Mouse (Mus musculus) retina, embryonic 14.5 days (tissue): ENCODE measurements around the gene Lats2.
"Not testable (repeated sequence)": the region's sequence is repeated elsewhere in the genome, so short reads cannot be mapped to it uniquely, and the experiment has no call there.

Experiments used
- DNase-seq: peaks from one replicate; pipeline ENCODE4 v3.0.0-alpha.2; 2015; ENCODE audit warnings: low spot score

Gene Lats2

DNA sequence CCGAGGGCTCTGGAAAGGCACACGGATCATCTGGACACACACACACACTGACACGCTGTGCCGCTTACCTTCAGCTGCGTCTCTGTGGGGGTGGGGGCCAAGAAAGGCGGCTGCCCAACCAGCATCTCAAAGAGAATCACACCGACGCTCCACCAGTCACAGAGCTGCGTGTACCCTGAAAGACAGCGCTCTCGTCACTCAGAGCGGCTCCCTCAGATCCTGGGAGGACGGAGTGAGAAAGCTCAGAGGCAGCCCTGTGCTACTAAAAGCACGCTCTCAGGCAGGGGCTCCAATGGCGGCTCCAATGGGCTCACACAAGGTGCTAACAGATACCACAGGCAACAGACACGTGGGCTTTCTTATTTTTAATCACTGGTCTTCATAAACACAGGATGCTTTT, 63.9 kb downstream of the Lats2 start:
- no peak for DNase-seq

- DNase-seq = no peak
Observed at GRCm38 (mm10) chr14:57692517-57693130, 65.6 kb downstream of the Lats2 start.

GRCm38 (mm10) chr14:57691316-57691715, 66.9 kb downstream of the Lats2 start:
- no peak for DNase-seq

- DNase-seq = no peak
Observed at GRCm38 (mm10) chr14:57690681-57691080, 67.5 kb downstream of the Lats2 start.

DNA sequence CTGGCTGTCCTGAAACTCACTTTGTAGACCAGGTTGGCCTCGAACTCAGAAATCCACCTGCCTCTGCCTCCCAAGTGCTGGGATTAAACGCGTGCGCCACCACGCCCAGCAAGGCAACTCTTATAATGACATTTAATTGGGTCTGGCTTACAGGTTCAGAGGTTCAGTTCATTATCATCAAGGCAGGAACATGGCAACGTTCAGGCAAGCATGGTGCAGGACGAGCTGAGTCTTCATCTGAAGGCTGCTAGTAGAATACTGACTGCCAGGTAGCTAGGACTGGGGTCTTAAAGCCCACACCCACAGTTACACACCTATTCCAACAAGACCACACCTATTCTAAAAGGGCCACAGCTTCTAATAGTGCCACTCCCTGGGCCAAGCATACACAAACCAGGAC, 70.1 kb downstream of the Lats2 start:
- not testable (repeated sequence) for DNase-seq

- no peak for DNase-seq
Observed at GRCm38 (mm10) chr14:57687441-57687840, 70.7 kb downstream of the Lats2 start.

- DNase-seq = no peak
Observed at GRCm38 (mm10) chr14:57686647-57687046, 71.5 kb downstream of the Lats2 start.

GRCm38 (mm10) chr14:57684579-57684978, 73.6 kb downstream of the Lats2 start:
- DNase-seq = peak; percentile 69

GRCm38 (mm10) chr14:57682751-57683150, 75.4 kb downstream of the Lats2 start:
- no peak for DNase-seq

DNA sequence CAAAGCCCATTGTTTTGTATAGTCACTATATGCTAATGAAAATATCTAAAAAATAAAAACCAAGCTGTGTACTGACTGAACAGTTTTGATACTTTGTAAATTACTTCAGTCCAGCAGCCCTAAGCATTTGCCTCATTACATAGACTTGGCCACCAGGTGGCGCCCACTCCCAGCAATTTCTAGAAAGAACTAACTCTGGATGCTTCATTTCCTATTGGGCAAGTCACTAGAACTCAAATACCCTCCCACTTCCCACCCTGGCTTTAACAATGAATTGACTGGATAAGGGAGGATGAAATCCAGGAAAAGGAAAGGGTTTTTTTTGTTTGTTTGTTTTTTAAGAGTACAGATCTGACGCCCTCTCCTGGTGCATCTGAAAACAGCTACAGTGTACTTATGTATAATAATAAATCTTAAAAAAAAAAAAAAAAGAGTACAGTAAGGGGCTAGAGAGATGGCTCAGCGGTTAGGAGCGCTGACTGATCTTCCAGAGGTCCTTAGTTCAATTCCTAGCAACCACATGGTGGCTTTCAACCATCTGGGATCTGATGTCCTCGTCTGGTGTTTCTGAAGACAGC, 78.1 kb downstream of the Lats2 start:
- DNase-seq = peak; percentile 94

DNA sequence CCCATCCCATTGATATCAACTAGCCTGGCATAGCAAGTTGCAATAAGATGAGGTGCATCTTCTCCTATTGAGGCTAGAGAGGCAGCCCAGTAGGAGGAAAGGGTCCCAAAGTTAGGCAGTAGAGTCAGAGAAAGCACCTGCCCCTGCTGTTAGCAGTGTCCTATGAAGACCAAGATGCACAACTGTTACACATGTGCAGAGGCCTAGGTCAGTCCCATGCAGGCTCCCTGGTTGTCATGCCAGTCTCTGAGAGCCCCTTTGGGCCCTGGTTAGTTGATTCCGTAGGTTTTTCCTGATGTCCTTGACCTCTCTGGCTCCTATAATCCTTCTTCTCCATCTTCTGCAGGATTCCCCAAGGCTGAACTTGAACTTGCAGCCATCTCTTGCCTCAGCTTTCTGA, 78.7 kb downstream of the Lats2 start:
- no peak for DNase-seq

DNA sequence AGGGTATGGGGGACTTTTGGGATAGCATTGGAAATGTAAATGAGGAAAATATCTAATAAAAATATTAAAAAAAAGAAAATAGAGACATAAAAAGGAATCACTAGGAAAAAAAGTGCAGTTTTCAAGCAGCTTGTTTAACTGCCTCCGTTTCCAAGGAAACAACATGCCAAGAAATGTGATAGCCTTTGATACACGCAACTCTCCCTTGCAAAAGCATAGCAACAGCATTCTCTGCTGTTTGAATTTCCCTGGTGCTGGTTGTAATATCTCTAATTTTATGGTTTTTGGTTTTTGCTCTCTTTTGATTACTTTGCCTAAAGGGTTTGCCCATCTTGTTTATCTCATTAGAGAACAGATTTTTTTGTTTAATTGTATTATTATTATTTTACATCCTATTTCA, 82.7 kb downstream of the Lats2 start:
- no peak for DNase-seq

- no peak for DNase-seq
Observed at GRCm38 (mm10) chr14:57665628-57665950, 92.6 kb downstream of the Lats2 start.

DNA sequence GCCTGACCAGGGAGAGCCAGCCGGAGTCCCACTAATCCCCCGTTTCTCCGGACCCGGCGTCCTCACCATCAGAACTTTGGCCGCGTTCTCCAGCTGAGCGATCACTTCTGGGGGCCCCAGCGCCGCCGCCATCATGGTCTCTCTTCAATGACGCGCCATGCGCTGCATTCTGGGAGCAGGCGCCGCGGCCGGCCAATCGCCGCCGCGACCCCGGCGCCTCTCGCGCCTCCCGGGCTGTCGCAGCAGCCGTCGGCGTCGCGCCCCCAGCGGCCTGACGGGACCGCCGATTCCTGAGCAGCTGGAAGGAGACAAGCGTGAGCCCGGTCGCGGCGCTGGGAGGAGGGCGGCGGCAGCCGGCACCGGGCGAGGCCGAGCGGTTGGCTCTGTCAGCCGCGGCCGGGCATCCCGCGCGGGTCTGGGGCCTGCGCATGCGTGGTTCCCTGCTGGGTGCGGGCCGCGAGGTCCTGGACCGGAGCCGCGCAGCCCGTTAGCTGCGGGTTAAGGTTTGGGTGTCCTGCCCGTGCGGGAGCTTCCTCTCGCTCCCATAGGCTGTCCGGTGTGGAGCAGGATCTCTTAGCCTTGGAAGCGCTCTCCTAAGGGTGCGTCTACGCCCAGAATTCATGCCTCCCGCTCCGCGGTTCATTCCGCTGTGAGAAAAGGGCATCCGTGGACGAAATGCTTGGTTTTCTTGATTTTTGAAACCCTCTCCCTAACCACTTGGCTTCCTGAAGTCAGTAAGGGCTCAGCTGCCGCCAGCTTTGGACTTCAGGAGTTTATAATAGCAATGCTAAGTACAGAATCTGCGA, 93.2 kb downstream of the Lats2 start, which contains the start of gene Xpo4:
Gene Xpo4, minus strand, starts transcription at position 609 of the 806 bp plus-strand sequence.
- peak; percentile 90 for DNase-seq

- no peak for DNase-seq
Observed at GRCm38 (mm10) chr14:57664311-57664821, 93.8 kb downstream of the Lats2 start.

- DNase-seq = no peak
Observed at GRCm38 (mm10) chr14:57663630-57664029, 94.6 kb downstream of the Lats2 start.

- DNase-seq = peak; percentile 25
Observed at GRCm38 (mm10) chr14:57658301-57658700, 99.9 kb downstream of the Lats2 start.

- DNase-seq = no peak
Observed at GRCm38 (mm10) chr14:57657500-57657899, 100.7 kb downstream of the Lats2 start.

DNA sequence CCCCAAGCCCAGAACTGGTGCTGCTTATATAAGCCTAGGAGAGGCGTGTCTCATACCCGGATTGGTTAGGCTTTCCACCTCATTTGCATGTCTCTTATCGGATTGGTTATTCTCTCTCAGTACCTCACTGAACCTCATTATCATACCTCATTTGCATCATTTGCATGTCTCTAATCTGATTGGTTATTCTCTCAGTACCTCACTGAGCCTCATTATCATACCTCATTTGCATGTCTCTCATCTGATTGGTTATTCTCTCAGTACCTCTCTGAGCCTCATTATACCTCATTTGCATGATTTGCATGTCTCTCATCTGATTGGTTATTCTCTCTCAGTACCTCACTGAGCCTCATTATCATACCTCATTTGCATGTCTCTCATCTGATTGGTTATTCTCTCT, 101.7 kb downstream of the Lats2 start:
- not testable (repeated sequence) for DNase-seq

GRCm38 (mm10) chr14:57649501-57649900, 108.7 kb downstream of the Lats2 start:
- no peak for DNase-seq

GRCm38 (mm10) chr14:57646155-57646554, 112.0 kb downstream of the Lats2 start:
- DNase-seq = no peak
